Mouse (Mus musculus): ENCODE measurements around the gene Gm11983. TPM values are rescaled to one million over a fixed set of nuclear protein-coding genes. Genes with fewer than 3 reads are reported as not detected.
A peak's percentile ranks its signal among the peaks of the same experiment; 100 is the strongest.
"Not testable (repeated sequence)": the region's sequence is repeated elsewhere in the genome, so short reads cannot be mapped to it uniquely, and the experiment has no call there.

Gm11983 gene
- polyA plus RNA-seq, 1 experiment = 0.67 TPM

DNA sequence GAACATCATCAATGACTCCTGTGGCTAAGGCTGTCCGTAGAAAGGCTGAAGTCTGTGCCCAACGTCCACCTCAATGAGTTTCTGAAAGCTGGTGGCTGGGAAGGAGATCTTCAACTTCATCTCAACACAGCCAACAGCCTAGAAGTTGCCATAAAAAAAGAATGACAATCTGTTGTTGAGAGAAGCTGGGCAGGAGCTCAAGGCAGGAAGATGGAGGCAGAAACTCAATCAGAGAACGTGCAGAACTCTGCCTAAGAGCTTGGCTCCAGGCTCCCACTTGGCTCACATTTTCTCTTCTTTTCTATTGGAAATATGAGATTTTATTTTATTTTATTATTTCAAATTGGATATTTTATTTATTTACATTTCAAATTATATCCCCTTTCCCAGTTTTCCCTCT is 24.7 kb upstream of the Gm11983 start:
- H3K4me1 ChIP-seq (ENCODE audit: control insufficient read depth, insufficient read depth, low read length) = no peaks in the 10 kb centered on the region
- H3K27me3 ChIP-seq (ENCODE audit: control insufficient read depth, insufficient read depth, low read length, poor library complexity, severe bottlenecking) = no peaks in the 10 kb centered on the region
- H3K36me3 ChIP-seq (ENCODE audit: control insufficient read depth, insufficient read depth, low read length, poor library complexity, severe bottlenecking) = no peaks in the 10 kb centered on the region
- H3K27ac ChIP-seq (ENCODE audit: insufficient read depth, low read length) = no peak overlapping the region
- no peak overlapping the region for H3K9ac ChIP-seq (ENCODE audit: low read depth, poor library complexity, severe bottlenecking)
- H3K9me3 ChIP-seq (replicated peaks; ENCODE audit: control insufficient read depth, insufficient read depth, low read length, poor library complexity, severe bottlenecking) = no peaks in the 10 kb centered on the region
- TF ChIP-seq CTCF (IDR thresholded peaks at IDR 0.05; ENCODE audit: low read depth, low read length) = no peak
- H3K4me3 ChIP-seq (ENCODE audit: low read depth, low read length) = no peak overlapping the region

DNA sequence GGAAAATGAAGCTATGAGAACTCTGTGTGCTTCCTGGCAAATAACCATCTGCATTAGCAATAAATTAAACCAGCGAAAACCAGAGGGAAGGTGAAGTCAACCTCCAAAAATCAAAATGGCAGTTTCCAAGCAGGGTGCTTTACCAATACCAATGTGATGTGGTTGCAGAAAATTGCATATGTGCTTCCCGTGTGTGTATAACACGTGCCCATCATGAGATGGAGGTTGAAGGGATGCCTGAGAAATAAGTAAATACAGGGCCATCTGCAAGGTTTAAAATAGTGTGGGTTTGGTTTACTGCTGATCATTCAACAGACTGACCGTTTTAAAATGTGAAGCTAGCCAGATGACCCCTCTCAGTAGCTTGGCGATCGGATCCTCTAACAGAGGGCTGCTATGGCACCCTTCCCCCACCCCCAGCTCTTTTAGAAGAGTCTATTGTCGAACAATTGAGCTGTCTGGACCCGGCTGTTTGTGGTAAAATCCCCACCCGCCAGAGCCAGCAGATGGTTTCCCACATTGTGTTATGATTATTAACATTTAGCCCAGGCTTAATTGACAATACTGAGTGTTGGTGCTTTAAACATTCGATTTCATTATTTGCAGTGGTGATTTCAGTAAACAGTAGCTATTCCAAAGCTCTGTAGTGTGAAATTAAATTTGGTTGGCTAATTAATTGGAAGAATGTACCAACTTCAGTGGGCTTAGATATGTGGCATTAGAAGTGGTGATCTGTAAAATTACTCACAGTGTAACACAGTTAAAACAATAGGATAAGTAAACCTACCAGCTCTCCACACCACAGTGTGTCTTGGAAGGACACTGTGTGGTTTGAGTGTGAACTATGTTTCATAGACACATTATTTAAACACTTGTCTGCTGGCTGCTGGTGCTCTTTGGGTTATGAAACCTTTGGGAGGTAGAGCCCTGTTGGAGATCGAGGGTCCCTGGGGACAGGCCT is 22.7 kb upstream of the Gm11983 start:
- no peaks in the 10 kb centered on the region for H3K36me3 ChIP-seq (ENCODE audit: control insufficient read depth, insufficient read depth, low read length, poor library complexity, severe bottlenecking)
- H3K4me3 ChIP-seq (ENCODE audit: low read depth, low read length) = no peak overlapping the region
- H3K27me3 ChIP-seq (ENCODE audit: control insufficient read depth, insufficient read depth, low read length, poor library complexity, severe bottlenecking) = no peaks in the 10 kb centered on the region
- no peaks in the 10 kb centered on the region for H3K4me1 ChIP-seq (ENCODE audit: control insufficient read depth, insufficient read depth, low read length)
- H3K9ac ChIP-seq (ENCODE audit: low read depth, poor library complexity, severe bottlenecking) = no peak overlapping the region
- TF ChIP-seq POLR2A (IDR thresholded peaks at IDR 0.05; ENCODE audit: insufficient read depth, low read length) (no peak), CTCF (IDR thresholded peaks at IDR 0.05; ENCODE audit: low read depth, low read length) (no peak), EP300 (IDR thresholded peaks at IDR 0.05; ENCODE audit: insufficient read depth, low read depth, low read length) (no peak)
- H3K27ac ChIP-seq (ENCODE audit: insufficient read depth, low read length) = no peak overlapping the region
- H3K9me3 ChIP-seq (replicated peaks; ENCODE audit: control insufficient read depth, insufficient read depth, low read length, poor library complexity, severe bottlenecking) = no peaks in the 10 kb centered on the region

DNA sequence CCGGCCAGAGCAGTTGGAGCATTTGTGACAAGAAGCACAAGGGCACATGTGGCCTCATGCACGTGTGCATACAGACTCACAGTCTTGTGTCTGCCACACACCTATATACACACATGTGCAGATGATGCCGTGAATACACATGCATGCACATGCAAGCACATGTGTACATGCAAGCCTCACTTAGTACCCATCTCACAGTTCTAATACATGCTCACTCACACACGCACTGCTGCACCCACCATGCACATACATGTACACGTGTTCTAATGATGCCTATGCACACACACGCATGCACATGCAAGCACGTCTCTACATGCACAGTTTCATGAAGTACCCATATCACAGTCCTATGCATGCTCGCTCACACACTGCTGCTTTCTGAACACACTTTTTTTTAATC is 21.6 kb upstream of the Gm11983 start:
- Histone ChIP-seq H3K4me3 (ENCODE audit: low read depth, low read length) (no peak overlapping the region), H3K27me3 (ENCODE audit: control insufficient read depth, insufficient read depth, low read length, poor library complexity, severe bottlenecking) (no peaks in the 10 kb centered on the region), H3K9ac (ENCODE audit: low read depth, poor library complexity, severe bottlenecking) (no peak overlapping the region), H3K9me3 (replicated peaks; ENCODE audit: control insufficient read depth, insufficient read depth, low read length, poor library complexity, severe bottlenecking) (peaks cover 6% of the 10 kb centered on the region; the same call in 1 of the 2 replicates), H3K27ac (ENCODE audit: insufficient read depth, low read length) (no peak overlapping the region), H3K36me3 (ENCODE audit: control insufficient read depth, insufficient read depth, low read length, poor library complexity, severe bottlenecking) (no peaks in the 10 kb centered on the region), H3K4me1 (ENCODE audit: control insufficient read depth, insufficient read depth, low read length) (no peaks in the 10 kb centered on the region)
- TF ChIP-seq POLR2A (IDR thresholded peaks at IDR 0.05; ENCODE audit: insufficient read depth, low read length) = no peak
- TF ChIP-seq CTCF (IDR thresholded peaks at IDR 0.05; ENCODE audit: low read depth, low read length) = no peak
- TF ChIP-seq EP300 (IDR thresholded peaks at IDR 0.05; ENCODE audit: insufficient read depth, low read depth, low read length) = no peak

DNA sequence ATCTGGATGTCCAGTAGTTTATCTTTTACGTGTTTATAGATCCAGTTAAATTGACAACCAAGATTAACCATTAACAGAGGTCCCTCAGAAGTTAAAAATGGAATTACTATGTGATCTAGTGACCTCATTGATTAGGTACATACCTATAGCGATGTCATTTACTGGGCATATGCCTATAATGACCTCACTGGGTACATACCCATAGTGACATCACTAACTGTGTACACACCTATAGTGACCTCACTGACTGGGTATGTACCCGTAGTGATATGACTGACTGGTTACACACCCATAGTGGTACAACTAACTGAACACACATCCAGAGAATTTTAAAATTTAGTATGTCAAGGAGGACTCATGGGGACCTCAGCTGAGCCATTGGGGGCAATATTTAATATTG is 18.5 kb upstream of the Gm11983 start:
- Histone ChIP-seq H3K36me3 (ENCODE audit: control insufficient read depth, insufficient read depth, low read length, poor library complexity, severe bottlenecking) (no peaks in the 10 kb centered on the region), H3K9me3 (replicated peaks; ENCODE audit: control insufficient read depth, insufficient read depth, low read length, poor library complexity, severe bottlenecking) (peaks cover 30% of the 10 kb centered on the region), H3K4me3 (ENCODE audit: low read depth, low read length) (no peak overlapping the region), H3K4me1 (ENCODE audit: control insufficient read depth, insufficient read depth, low read length) (no peaks in the 10 kb centered on the region), H3K27ac (ENCODE audit: insufficient read depth, low read length) (no peak overlapping the region), H3K9ac (ENCODE audit: low read depth, poor library complexity, severe bottlenecking) (no peak overlapping the region), H3K27me3 (ENCODE audit: control insufficient read depth, insufficient read depth, low read length, poor library complexity, severe bottlenecking) (no peaks in the 10 kb centered on the region)
- no peak for TF ChIP-seq EP300 (IDR thresholded peaks at IDR 0.05; ENCODE audit: insufficient read depth, low read depth, low read length)

DNA sequence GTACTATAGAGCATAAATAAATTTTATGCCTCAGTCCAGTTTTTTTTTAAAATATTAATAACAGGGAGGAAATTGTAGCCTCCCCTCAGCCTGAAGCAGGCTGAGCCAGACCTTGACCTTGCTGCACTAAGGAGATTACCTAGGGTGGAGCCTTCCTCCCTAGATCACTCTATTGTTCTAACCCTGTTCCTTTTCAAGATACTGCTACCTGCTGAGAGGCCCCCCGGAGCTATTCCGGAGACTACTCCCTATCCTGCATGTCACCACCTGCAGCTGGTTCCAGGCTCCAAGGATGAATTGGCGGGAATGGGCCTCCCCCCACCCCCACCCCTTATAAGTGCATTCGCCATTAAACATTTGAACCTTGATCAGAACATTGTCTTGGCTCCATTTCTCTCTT is 15.9 kb upstream of the Gm11983 start:
- not testable (repeated sequence) for H3K27me3 ChIP-seq (ENCODE audit: control insufficient read depth, insufficient read depth, low read length, poor library complexity, severe bottlenecking); H3K4me3 ChIP-seq (ENCODE audit: low read depth, low read length); H3K4me1 ChIP-seq (ENCODE audit: control insufficient read depth, insufficient read depth, low read length); H3K9ac ChIP-seq (ENCODE audit: low read depth, poor library complexity, severe bottlenecking); H3K36me3 ChIP-seq (ENCODE audit: control insufficient read depth, insufficient read depth, low read length, poor library complexity, severe bottlenecking)
- Histone ChIP-seq H3K9me3 (replicated peaks; ENCODE audit: control insufficient read depth, insufficient read depth, low read length, poor library complexity, severe bottlenecking) (peaks cover 42% of the 10 kb centered on the region), H3K27ac (ENCODE audit: insufficient read depth, low read length) (peak overlapping the region; percentile 58)

DNA sequence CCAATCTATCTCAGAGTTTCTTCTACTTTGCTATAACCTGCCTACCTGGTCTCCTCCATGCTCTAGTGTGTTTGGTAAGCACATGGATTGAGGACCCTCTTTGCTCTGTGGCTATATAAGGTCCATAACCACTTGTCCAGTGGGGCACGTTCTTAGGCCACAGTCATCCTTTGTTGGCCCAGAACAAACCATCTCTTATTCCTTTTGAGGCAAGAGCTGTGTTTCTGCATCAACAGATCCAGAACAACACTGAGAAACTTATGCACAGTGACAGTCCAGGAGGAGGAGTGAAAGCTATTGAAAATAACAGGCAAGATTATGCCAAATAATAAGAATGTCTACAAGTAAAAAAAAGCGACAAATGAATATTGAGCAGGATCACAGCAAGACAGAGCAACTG is 6.4 kb upstream of the Gm11983 start:
- Histone ChIP-seq H3K4me3 (ENCODE audit: low read depth, low read length) (no peak overlapping the region), H3K27ac (ENCODE audit: insufficient read depth, low read length) (no peak overlapping the region), H3K27me3 (ENCODE audit: control insufficient read depth, insufficient read depth, low read length, poor library complexity, severe bottlenecking) (no peaks in the 10 kb centered on the region), H3K9ac (ENCODE audit: low read depth, poor library complexity, severe bottlenecking) (no peak overlapping the region), H3K36me3 (ENCODE audit: control insufficient read depth, insufficient read depth, low read length, poor library complexity, severe bottlenecking) (no peaks in the 10 kb centered on the region; the same call in 1 of the 2 replicates), H3K9me3 (replicated peaks; ENCODE audit: control insufficient read depth, insufficient read depth, low read length, poor library complexity, severe bottlenecking) (peaks cover 31% of the 10 kb centered on the region), H3K4me1 (ENCODE audit: control insufficient read depth, insufficient read depth, low read length) (no peaks in the 10 kb centered on the region)
- no peak for TF ChIP-seq POLR2A (IDR thresholded peaks at IDR 0.05; ENCODE audit: insufficient read depth, low read length)
- TF ChIP-seq CTCF (IDR thresholded peaks at IDR 0.05; ENCODE audit: low read depth, low read length) = no peak
- no peak for TF ChIP-seq EP300 (IDR thresholded peaks at IDR 0.05; ENCODE audit: insufficient read depth, low read depth, low read length)

Measured in ES-Bruce4 (cell line).